ENCODE assay signal across 14 mouse cellular contexts in the genomic region with DNA sequence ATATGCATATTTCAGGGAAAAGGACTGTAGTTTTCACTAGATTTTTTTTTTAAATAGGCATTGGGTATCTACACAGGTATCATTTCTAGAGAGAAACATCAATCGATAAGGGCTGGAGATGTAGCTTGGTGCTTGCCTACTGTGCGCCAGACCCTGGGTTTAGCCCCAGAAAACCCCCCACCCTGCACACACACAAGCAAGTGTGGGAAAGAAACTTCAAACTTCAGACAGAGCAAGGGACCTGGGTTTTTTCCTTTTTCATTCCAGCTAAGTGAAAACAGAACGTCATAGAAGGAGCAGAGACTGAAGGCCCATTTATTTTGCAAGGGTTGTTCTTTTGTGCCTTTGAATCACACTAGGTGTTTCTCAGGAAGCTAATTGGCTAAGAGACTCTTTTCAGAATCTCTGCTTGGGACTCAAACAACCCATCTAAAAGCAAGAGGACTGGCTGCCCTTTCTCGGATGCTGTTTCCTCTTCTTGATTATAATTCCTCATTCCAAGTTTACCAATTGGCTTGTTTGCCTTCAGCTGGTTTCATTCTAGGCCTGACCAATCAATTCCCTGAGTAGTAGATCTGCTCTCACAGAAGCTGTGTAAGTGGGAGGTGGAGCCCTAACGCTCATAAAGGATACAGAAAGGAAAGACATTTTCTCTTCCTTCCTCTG.
"Had no signal": no experiment of that assay in that cellular context is flagged by ENCODE, and none has a peak within 500 bp of the region (broad histone marks: within the 10 kb centered on the region; RNA-seq: fewer than 3 reads in every experiment).

No protein-coding gene starts in this region.

- H3K27ac ChIP-seq: kidney, embryonic 15.5 days; limb, embryonic 13.5 days; liver, embryonic 15.5 days; lung, embryonic 15.5 days; macrophage; midbrain, embryonic 12.5 days; neural tube, embryonic 15.5 days had no signal

- H3K27me3 ChIP-seq: kidney, embryonic 15.5 days; limb, embryonic 13.5 days; liver, embryonic 15.5 days; lung, embryonic 15.5 days; megakaryocyte, embryonic 14.5 days; midbrain, embryonic 12.5 days; neural tube, embryonic 15.5 days had no signal

- H3K4me1 ChIP-seq: liver, embryonic 15.5 days; lung, embryonic 15.5 days; megakaryocyte, embryonic 14.5 days had no signal

- DNase-seq: kidney, postnatal 14 days; left cerebral cortex, postnatal 4 days; lung, postnatal 14 days; right cerebral cortex, adult 18-20 months; right cerebral cortex, postnatal 25 days; thymus, postnatal 4 days had no signal

- H3K4me2 ChIP-seq: kidney, embryonic 15.5 days; limb, embryonic 13.5 days; liver, embryonic 15.5 days; lung, embryonic 15.5 days; midbrain, embryonic 12.5 days; neural tube, embryonic 15.5 days had no signal

- H3K9me3 ChIP-seq: kidney, embryonic 15.5 days; limb, embryonic 13.5 days; liver, embryonic 15.5 days; lung, embryonic 15.5 days; midbrain, embryonic 12.5 days; neural tube, embryonic 15.5 days had no signal

- H3K4me3 ChIP-seq: kidney, embryonic 15.5 days; limb, embryonic 13.5 days; liver, embryonic 15.5 days; lung, embryonic 15.5 days; megakaryocyte, embryonic 14.5 days; midbrain, embryonic 12.5 days; neural tube, embryonic 15.5 days had no signal

- H3K9ac ChIP-seq: kidney, embryonic 15.5 days; limb, embryonic 13.5 days; liver, embryonic 15.5 days; lung, embryonic 15.5 days; midbrain, embryonic 12.5 days; neural tube, embryonic 15.5 days had no signal

- H3K36me3 ChIP-seq: kidney, embryonic 15.5 days; limb, embryonic 13.5 days; liver, embryonic 15.5 days; lung, embryonic 15.5 days; midbrain, embryonic 12.5 days; neural tube, embryonic 15.5 days had no signal
